Mouse (Mus musculus) heart, embryonic 15.5 days (tissue): ENCODE results near the gene Ciao2a. TPM values are rescaled to one million over a fixed set of nuclear protein-coding genes. Genes with fewer than 3 reads are reported as not detected.

ENCODE experiments used
- ATAC-seq: fragments of 200-750 bp; cut with Nextera tagmentation; replicated peaks from 2 replicates; pipeline ENCODE4 v1.8.0; 2017; ENCODE audit warnings: low read depth, moderate TSS enrichment; ENCODE audit not compliant: insufficient number of reproducible peaks, insufficient read depth, low FRiP score
- H3K27ac ChIP-seq: fragments of 300-500 bp; sonication (generic); 2 replicates; pipeline ENCODE4 v1.5.1; 2015; ENCODE audit warnings: mild to moderate bottlenecking, inconsistent platforms
- H3K27me3 ChIP-seq: fragments of 300-500 bp; sonication (generic); 2 replicates; pipeline ENCODE4 v1.6.1; 2015; ENCODE audit warnings: inconsistent platforms
- H3K36me3 ChIP-seq: fragments of 300-500 bp; sonication (generic); 2 replicates; pipeline ENCODE4 v1.6.1; 2015; ENCODE audit warnings: mild to moderate bottlenecking, inconsistent platforms
- H3K4me1 ChIP-seq: fragments of 300-500 bp; sonication (generic); replicated peaks from 2 replicates; pipeline ENCODE4 v1.6.1; 2015; ENCODE audit warnings: inconsistent platforms
- H3K4me2 ChIP-seq: fragments of 300-500 bp; sonication (generic); 2 replicates; pipeline ENCODE4 v1.6.1; 2015; ENCODE audit warnings: inconsistent platforms, mild to moderate bottlenecking, moderate library complexity
- H3K4me3 ChIP-seq: fragments of 300-500 bp; sonication (generic); 2 replicates; pipeline ENCODE4 v1.5.1; 2015; ENCODE audit warnings: mild to moderate bottlenecking, inconsistent platforms
- H3K9ac ChIP-seq: fragments of 300-500 bp; sonication (generic); 2 replicates; pipeline ENCODE4 v1.6.1; 2015; ENCODE audit warnings: mild to moderate bottlenecking, inconsistent platforms
- H3K9me3 ChIP-seq: fragments of 300-500 bp; sonication (generic); replicated peaks from 2 replicates; pipeline ENCODE4 v1.6.1; 2016; ENCODE audit warnings: inconsistent platforms
- WGBS: fragments of 180-500 bp; shearing (Covaris S2); methylation state at CpG from one replicate; pipeline ENCODE4 v1.1.7; 2015; ENCODE audit warnings: mixed read lengths; 5-methylcytosine and 5-hydroxymethylcytosine counted together
- polyA plus RNA-seq: library from polyadenylated mRNA; unstranded; fragments of >200 nt; fragmentation: Nextera tagmentation; extraction: Ambion mirVana; gene quantifications from 2 replicates; pipeline ENCODE4 v1.2.1, GENCODE M21; 2015

Ciao2a gene
- polyA plus RNA-seq, 1 experiment from 2014 or later = 158 TPM

- H3K27ac ChIP-seq = no peak overlapping the region
- no peaks in the 10 kb centered on the region for H3K4me1 ChIP-seq
- no peak for ATAC-seq
- H3K4me2 ChIP-seq = no peak overlapping the region
- no peak overlapping the region for H3K9ac ChIP-seq
- no peaks in the 10 kb centered on the region for H3K9me3 ChIP-seq
- no peaks in the 10 kb centered on the region for H3K27me3 ChIP-seq
- H3K4me3 ChIP-seq = no peak overlapping the region
- 70% methylated on average over 1 of the region's 1 CpGs for WGBS
- H3K36me3 ChIP-seq = peaks cover 30% of the 10 kb centered on the region
These were observed 15.9 kb downstream of the Ciao2a start for GRCm38 (mm10) chr9:66142265-66142664.

- no peak for ATAC-seq
- H3K9me3 ChIP-seq = no peaks in the 10 kb centered on the region
- WGBS = 6% methylated on average over 6 of the region's 6 CpGs
These were observed 17.8 kb downstream of the Ciao2a start for GRCm38 (mm10) chr9:66144248-66144647.

GRCm38 (mm10) chr9:66146141-66146540 lies 19.7 kb downstream of the Ciao2a start:
- H3K4me2 ChIP-seq = no peak overlapping the region
- H3K27me3 ChIP-seq = peaks cover 4% of the 10 kb centered on the region
- no peaks in the 10 kb centered on the region for H3K4me1 ChIP-seq
- no peaks in the 10 kb centered on the region for H3K9me3 ChIP-seq
- H3K27ac ChIP-seq = no peak overlapping the region
- no peak for ATAC-seq
- H3K36me3 ChIP-seq = no peaks in the 10 kb centered on the region
- no peak overlapping the region for H3K9ac ChIP-seq
- no peak overlapping the region for H3K4me3 ChIP-seq

More at GRCm38 (mm10) chr9:66144248-66144647, 17.8 kb downstream of the Ciao2a start:
- Histone ChIP-seq H3K4me1 (no peaks in the 10 kb centered on the region), H3K4me2 (no peak overlapping the region), H3K36me3 (peaks cover 15% of the 10 kb centered on the region), H3K27me3 (no peaks in the 10 kb centered on the region; the same call in 1 of the 2 replicates), H3K4me3 (no peak overlapping the region), H3K27ac (no peak overlapping the region), H3K9ac (no peak overlapping the region)

GRCm38 (mm10) chr9:66152011-66152410 lies 25.6 kb downstream of the Ciao2a start:
- H3K36me3 ChIP-seq = no peaks in the 10 kb centered on the region
- no peak overlapping the region for H3K27ac ChIP-seq
- 51% methylated on average over 9 of the region's 9 CpGs for WGBS
- no peaks in the 10 kb centered on the region for H3K9me3 ChIP-seq
- peaks cover 18% of the 10 kb centered on the region for H3K27me3 ChIP-seq
- no peaks in the 10 kb centered on the region for H3K4me1 ChIP-seq
- ATAC-seq = no peak
- H3K4me2 ChIP-seq = no peak overlapping the region
- no peak overlapping the region for H3K9ac ChIP-seq
- H3K4me3 ChIP-seq = no peak overlapping the region

GRCm38 (mm10) chr9:66153594-66153993 lies 27.2 kb downstream of the Ciao2a start:
- Histone ChIP-seq H3K4me1 (peaks cover 7% of the 10 kb centered on the region), H3K36me3 (no peaks in the 10 kb centered on the region), H3K9ac (no peak overlapping the region), H3K4me2 (no peak overlapping the region), H3K27ac (no peak overlapping the region), H3K4me3 (no peak overlapping the region), H3K27me3 (peaks cover 27% of the 10 kb centered on the region), H3K9me3 (no peaks in the 10 kb centered on the region)
- no peak for ATAC-seq
- 83% methylated on average over 6 of the region's 6 CpGs for WGBS

GRCm38 (mm10) chr9:66154013-66154412 lies 27.6 kb downstream of the Ciao2a start:
- Histone ChIP-seq H3K9me3 (no peaks in the 10 kb centered on the region), H3K9ac (no peak overlapping the region), H3K27ac (no peak overlapping the region), H3K4me1 (peaks cover 9% of the 10 kb centered on the region), H3K4me3 (no peak overlapping the region), H3K36me3 (no peaks in the 10 kb centered on the region), H3K4me2 (no peak overlapping the region), H3K27me3 (peaks cover 31% of the 10 kb centered on the region)
- 89% methylated on average over 9 of the region's 9 CpGs for WGBS
- ATAC-seq = no peak

GRCm38 (mm10) chr9:66155534-66155933 lies 29.1 kb downstream of the Ciao2a start:
- H3K36me3 ChIP-seq = no peaks in the 10 kb centered on the region
- no peak overlapping the region for H3K4me2 ChIP-seq
- WGBS = 69% methylated on average over 1 of the region's 1 CpGs
- no peak overlapping the region for H3K9ac ChIP-seq
- no peak for ATAC-seq
- no peaks in the 10 kb centered on the region for H3K9me3 ChIP-seq
- H3K4me1 ChIP-seq = peaks cover 9% of the 10 kb centered on the region
- peaks cover 32% of the 10 kb centered on the region for H3K27me3 ChIP-seq
- no peak overlapping the region for H3K4me3 ChIP-seq
- no peak overlapping the region for H3K27ac ChIP-seq

- no peaks in the 10 kb centered on the region for H3K36me3 ChIP-seq
- H3K27ac ChIP-seq = no peak within 1 kb of the TSS
- peak within 1 kb of the TSS; percentile 57 for H3K4me3 ChIP-seq
- H3K27me3 ChIP-seq = peaks cover 24% of the 10 kb centered on the region
- 2% methylated on average over 46 of the region's 58 CpGs for WGBS
- H3K9me3 ChIP-seq = no peaks in the 10 kb centered on the region
- peak; percentile 77 for ATAC-seq
- peak within 1 kb of the TSS; percentile 62 for H3K9ac ChIP-seq
- H3K4me1 ChIP-seq = peaks cover 12% of the 10 kb centered on the region
- peak within 1 kb of the TSS; percentile 90 for H3K4me2 ChIP-seq
These were observed 31.8 kb downstream of the Ciao2a start, which contains the start of gene Dapk2 for GRCm38 (mm10) chr9:66157958-66158830. Gene Dapk2 (plus strand): TSS chr9:66158223.

- no peak for ATAC-seq
- Histone ChIP-seq H3K27me3 (peaks cover 24% of the 10 kb centered on the region), H3K4me3 (peak overlapping the region; percentile 57), H3K36me3 (no peaks in the 10 kb centered on the region), H3K4me2 (peak overlapping the region; percentile 90), H3K9ac (no peak overlapping the region), H3K27ac (no peak overlapping the region), H3K9me3 (no peaks in the 10 kb centered on the region), H3K4me1 (peaks cover 12% of the 10 kb centered on the region)
- WGBS = 79% methylated on average over 6 of the region's 6 CpGs
These were observed 32.5 kb downstream of the Ciao2a start for GRCm38 (mm10) chr9:66158885-66159430.

GRCm38 (mm10) chr9:66160155-66160554 lies 33.7 kb downstream of the Ciao2a start:
- no peak for ATAC-seq
- H3K27me3 ChIP-seq = peaks cover 24% of the 10 kb centered on the region
- WGBS = 92% methylated on average over 2 of the region's 2 CpGs

GRCm38 (mm10) chr9:66162995-66163394 lies 36.6 kb downstream of the Ciao2a start:
- peaks cover 8% of the 10 kb centered on the region for H3K4me1 ChIP-seq
- 52% methylated on average over 9 of the region's 9 CpGs for WGBS
- peaks cover 10% of the 10 kb centered on the region for H3K27me3 ChIP-seq
- ATAC-seq = no peak
- H3K9ac ChIP-seq = no peak overlapping the region
- H3K36me3 ChIP-seq = no peaks in the 10 kb centered on the region
- no peak overlapping the region for H3K27ac ChIP-seq
- H3K9me3 ChIP-seq = no peaks in the 10 kb centered on the region
- H3K4me2 ChIP-seq = no peak overlapping the region
- no peak overlapping the region for H3K4me3 ChIP-seq

More at GRCm38 (mm10) chr9:66160155-66160554, 33.7 kb downstream of the Ciao2a start:
- peaks cover 12% of the 10 kb centered on the region for H3K4me1 ChIP-seq
- no peaks in the 10 kb centered on the region for H3K36me3 ChIP-seq
- no peaks in the 10 kb centered on the region for H3K9me3 ChIP-seq
- no peak overlapping the region for H3K4me2 ChIP-seq
- no peak overlapping the region for H3K27ac ChIP-seq
- no peak overlapping the region for H3K4me3 ChIP-seq
- no peak overlapping the region for H3K9ac ChIP-seq
